Mouse (Mus musculus): ENCODE data around the gene Lce1e. TPM values are rescaled to one million over a fixed set of nuclear protein-coding genes. Genes with fewer than 3 reads are reported as not detected.
"Not testable (repeated sequence)": the region's sequence is repeated elsewhere in the genome, so short reads cannot be mapped to it uniquely, and the experiment has no call there.

Lce1e gene
- not detected in 2 replicates for polyA plus RNA-seq (2015; fragmentation: Nextera tagmentation; extraction: Ambion mirVana)

DNA sequence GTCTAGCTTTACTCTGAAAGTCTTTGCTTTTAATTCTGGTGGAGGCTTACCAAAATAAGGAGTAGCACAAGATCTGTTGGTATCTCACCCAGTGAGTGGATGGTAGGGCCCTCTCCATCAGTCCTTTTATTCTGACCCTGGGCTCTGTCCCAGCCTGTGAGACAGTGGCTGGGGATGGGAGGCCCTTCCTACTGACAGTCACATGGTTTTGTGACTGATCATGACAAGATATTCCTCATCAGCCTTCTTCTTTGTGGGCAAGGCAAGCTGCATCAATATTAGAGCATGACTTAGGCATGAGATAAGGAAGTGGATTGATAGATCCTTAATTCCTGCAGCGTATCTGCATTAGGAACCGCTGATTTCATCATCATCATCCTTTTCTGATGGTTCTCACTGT, at the start of gene Lce1e:
Gene Lce1e, minus strand, starts transcription at position 101 of the 400 bp plus-strand sequence.
- Histone ChIP-seq H3K9me3 (replicated peaks) (no peaks in the 10 kb centered on the region), H3K4me3 (replicated peaks) (no peak within 1 kb of the TSS), H3K4me1 (no peaks in the 10 kb centered on the region), H3K27ac (replicated peaks) (no peak within 1 kb of the TSS), H3K36me3 (no peaks in the 10 kb centered on the region), H3K9ac (replicated peaks) (no peak within 1 kb of the TSS), H3K4me2 (no peak within 1 kb of the TSS), H3K27me3 (replicated peaks) (no peaks in the 10 kb centered on the region)
- ATAC-seq (ENCODE audit: low FRiP score), result no peak
- WGBS, result 95% methylated on average over 2 of the region's 2 CpGs

GRCm38 (mm10) chr3:92753197-92753596, 44.3 kb upstream of the Lce1e start:
- Histone ChIP-seq H3K9ac (replicated peaks) (no peak overlapping the region), H3K27ac (replicated peaks) (no peak overlapping the region), H3K4me3 (replicated peaks) (no peak overlapping the region), H3K27me3 (replicated peaks) (no peaks in the 10 kb centered on the region), H3K9me3 (replicated peaks) (no peaks in the 10 kb centered on the region), H3K36me3 (no peaks in the 10 kb centered on the region), H3K4me2 (no peak overlapping the region), H3K4me1 (no peaks in the 10 kb centered on the region)
- 55% methylated on average over 3 of the region's 3 CpGs for WGBS
- no peak for ATAC-seq (ENCODE audit: low FRiP score)

GRCm38 (mm10) chr3:92752238-92752637, 43.4 kb upstream of the Lce1e start, which contains the start of gene Lce1g:
TSS of gene Lce1g (minus strand) at chr3:92752338.
- Histone ChIP-seq H3K4me1 (no peaks in the 10 kb centered on the region), H3K27me3 (replicated peaks) (no peaks in the 10 kb centered on the region), H3K9ac (replicated peaks) (no peak within 1 kb of the TSS), H3K9me3 (replicated peaks) (no peaks in the 10 kb centered on the region), H3K4me2 (no peak within 1 kb of the TSS), H3K4me3 (replicated peaks) (no peak within 1 kb of the TSS), H3K36me3 (no peaks in the 10 kb centered on the region), H3K27ac (replicated peaks) (no peak within 1 kb of the TSS)
- ATAC-seq (ENCODE audit: low FRiP score), result no peak
- 92% methylated on average over 1 of the region's 1 CpGs for WGBS

DNA sequence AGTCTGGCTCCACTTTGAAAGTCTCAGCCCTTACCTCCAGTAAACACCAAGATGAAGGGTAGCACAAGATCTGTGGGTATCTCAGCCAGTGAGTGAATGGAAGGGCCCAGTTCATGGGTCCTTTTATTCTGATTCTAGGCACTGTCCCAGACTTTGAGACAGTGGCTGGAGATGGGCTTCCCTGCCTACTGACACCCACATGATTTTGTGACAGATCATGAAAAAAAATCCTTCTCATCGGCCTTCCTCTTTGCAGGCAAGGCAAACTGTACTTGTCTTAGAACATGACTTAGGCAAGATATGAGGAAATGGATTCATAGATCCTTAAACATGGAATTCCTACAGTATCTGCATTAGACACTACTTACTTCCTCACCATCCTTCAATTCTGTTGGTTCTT, 30.1 kb upstream of the Lce1e start, which contains the start of gene Gm38119:
Gene Gm38119, minus strand, starts transcription at position 101 of the 400 bp plus-strand sequence.
- WGBS, result 84% methylated on average over 1 of the region's 1 CpGs

DNA sequence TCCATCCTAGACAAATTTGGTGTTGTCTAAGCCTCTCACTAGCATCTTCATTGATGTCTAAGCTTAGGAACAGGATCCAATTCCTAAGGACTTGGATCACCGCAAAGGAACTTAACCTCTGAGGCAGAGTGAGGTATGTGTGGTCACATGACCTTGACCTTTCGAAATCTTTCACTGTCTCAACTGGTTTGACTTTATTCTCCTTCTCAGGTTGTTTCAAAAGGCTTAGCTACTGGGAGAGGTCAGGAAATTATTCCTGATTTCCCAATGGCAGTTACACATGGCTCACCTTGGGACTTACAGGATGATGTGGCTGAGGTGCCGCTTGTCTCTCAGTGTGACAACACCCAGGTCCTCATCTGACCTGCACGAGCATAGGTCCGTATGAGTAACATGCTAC, 13.8 kb upstream of the Lce1e start:
- no peak overlapping the region for H3K4me2 ChIP-seq
- H3K36me3 ChIP-seq, result no peaks in the 10 kb centered on the region
- no peaks in the 10 kb centered on the region for H3K4me1 ChIP-seq
- no peaks in the 10 kb centered on the region for H3K27me3 ChIP-seq (replicated peaks)
- H3K27ac ChIP-seq (replicated peaks), result no peak overlapping the region
- no peak overlapping the region for H3K9ac ChIP-seq (replicated peaks)
- no peaks in the 10 kb centered on the region for H3K9me3 ChIP-seq (replicated peaks)
- no peak for ATAC-seq (ENCODE audit: low FRiP score)
- 89% methylated on average over 5 of the region's 5 CpGs for WGBS
- no peak overlapping the region for H3K4me3 ChIP-seq (replicated peaks)

More for the DNA sequence above, 30.1 kb upstream of the Lce1e start, which contains the start of gene Gm38119:
- Histone ChIP-seq H3K9ac (replicated peaks) (no peak within 1 kb of the TSS), H3K9me3 (replicated peaks) (no peaks in the 10 kb centered on the region), H3K27ac (replicated peaks) (no peak within 1 kb of the TSS), H3K4me1 (no peaks in the 10 kb centered on the region), H3K4me3 (replicated peaks) (no peak within 1 kb of the TSS), H3K36me3 (no peaks in the 10 kb centered on the region), H3K4me2 (no peak within 1 kb of the TSS), H3K27me3 (replicated peaks) (no peaks in the 10 kb centered on the region)
- no peak for ATAC-seq (ENCODE audit: low FRiP score)

GRCm38 (mm10) chr3:92720250-92720649, 11.4 kb upstream of the Lce1e start, which contains the start of gene Lce1f:
TSS of gene Lce1f (minus strand) at chr3:92720350.
- H3K36me3 ChIP-seq, result no peaks in the 10 kb centered on the region
- H3K4me1 ChIP-seq, result no peaks in the 10 kb centered on the region
- no peak for ATAC-seq (ENCODE audit: low FRiP score)
- 85% methylated on average over 3 of the region's 3 CpGs for WGBS
- no peaks in the 10 kb centered on the region for H3K27me3 ChIP-seq (replicated peaks)
- no peak within 1 kb of the TSS for H3K9ac ChIP-seq (replicated peaks)
- H3K9me3 ChIP-seq (replicated peaks), result no peaks in the 10 kb centered on the region
- H3K27ac ChIP-seq (replicated peaks), result no peak within 1 kb of the TSS
- H3K4me3 ChIP-seq (replicated peaks), result no peak within 1 kb of the TSS
- no peak within 1 kb of the TSS for H3K4me2 ChIP-seq

DNA sequence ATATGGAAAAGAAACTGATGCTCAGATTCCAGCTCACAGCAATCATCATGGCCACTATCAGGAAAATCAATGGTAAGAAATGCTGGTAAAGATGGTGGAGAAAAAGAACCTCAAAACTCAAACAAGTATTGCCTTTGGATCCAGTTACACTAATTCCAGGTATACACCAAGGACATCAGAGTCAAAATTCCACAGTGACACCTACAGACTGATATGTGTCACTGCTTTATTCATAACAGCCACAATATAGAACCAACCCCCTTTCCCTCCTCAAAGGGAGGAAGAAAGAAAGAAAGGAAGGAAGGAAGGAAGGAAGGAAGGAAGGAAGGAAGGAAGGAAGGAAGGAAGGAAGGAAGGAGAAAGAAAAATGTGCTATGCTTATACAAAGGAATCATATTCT, 6.2 kb upstream of the Lce1e start:
- no peak for ATAC-seq (ENCODE audit: low FRiP score)
- no peaks in the 10 kb centered on the region for H3K36me3 ChIP-seq

DNA sequence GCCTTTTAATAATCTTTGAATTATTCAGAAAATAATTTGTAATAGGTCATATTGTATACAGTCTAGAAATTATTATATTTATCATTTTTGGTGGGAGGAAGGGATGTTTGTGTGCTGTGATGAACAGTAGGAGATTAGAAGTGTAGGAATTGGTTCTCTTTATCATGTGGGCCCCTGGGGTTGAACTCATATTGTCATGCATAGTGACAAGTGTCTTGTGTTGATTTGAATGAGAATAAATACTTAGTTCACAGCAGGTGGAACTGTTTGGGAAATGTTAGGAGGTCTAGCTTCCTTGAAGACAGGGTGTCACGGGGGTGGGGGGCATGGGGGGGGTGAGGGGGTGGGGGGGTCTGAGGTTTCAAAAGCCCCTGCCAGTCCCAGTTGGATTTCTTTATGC, 14.3 kb downstream of the Lce1e start:
- Histone ChIP-seq H3K4me1 (no peaks in the 10 kb centered on the region), H3K27ac (replicated peaks) (no peak overlapping the region), H3K27me3 (replicated peaks) (no peaks in the 10 kb centered on the region), H3K4me3 (replicated peaks) (no peak overlapping the region), H3K36me3 (no peaks in the 10 kb centered on the region), H3K4me2 (no peak overlapping the region), H3K9me3 (replicated peaks) (no peaks in the 10 kb centered on the region), H3K9ac (replicated peaks) (no peak overlapping the region)
- ATAC-seq (ENCODE audit: low FRiP score), result no peak
- 7% methylated on average over 1 of the region's 1 CpGs for WGBS

More for the DNA sequence above, 6.2 kb upstream of the Lce1e start:
- Histone ChIP-seq H3K9ac (replicated peaks) (no peak overlapping the region), H3K4me1 (no peaks in the 10 kb centered on the region), H3K4me2 (no peak overlapping the region), H3K4me3 (replicated peaks) (no peak overlapping the region), H3K27ac (replicated peaks) (no peak overlapping the region), H3K9me3 (replicated peaks) (no peaks in the 10 kb centered on the region), H3K27me3 (replicated peaks) (no peaks in the 10 kb centered on the region)

DNA sequence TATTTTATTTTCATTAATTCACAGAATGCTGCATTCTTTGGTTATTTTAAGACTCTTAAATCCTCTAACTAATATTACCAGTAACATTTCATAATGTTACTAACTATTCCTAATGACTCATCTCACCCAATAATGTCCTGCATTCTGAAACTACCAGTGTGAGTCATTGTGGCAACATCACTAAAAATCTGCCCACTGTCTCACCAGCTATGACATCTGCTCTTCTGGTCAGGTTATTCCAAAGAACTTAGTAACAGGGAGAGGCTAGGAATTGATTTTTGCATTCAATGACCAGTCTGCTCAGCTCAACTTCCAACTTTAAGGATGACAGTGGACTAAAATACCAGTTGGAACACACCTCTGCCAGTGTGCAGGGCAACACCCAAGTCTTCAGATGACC, 17.2 kb downstream of the Lce1e start:
- no peaks in the 10 kb centered on the region for H3K27me3 ChIP-seq (replicated peaks)
- no peak for ATAC-seq (ENCODE audit: low FRiP score)
- H3K4me2 ChIP-seq, result no peak overlapping the region

DNA sequence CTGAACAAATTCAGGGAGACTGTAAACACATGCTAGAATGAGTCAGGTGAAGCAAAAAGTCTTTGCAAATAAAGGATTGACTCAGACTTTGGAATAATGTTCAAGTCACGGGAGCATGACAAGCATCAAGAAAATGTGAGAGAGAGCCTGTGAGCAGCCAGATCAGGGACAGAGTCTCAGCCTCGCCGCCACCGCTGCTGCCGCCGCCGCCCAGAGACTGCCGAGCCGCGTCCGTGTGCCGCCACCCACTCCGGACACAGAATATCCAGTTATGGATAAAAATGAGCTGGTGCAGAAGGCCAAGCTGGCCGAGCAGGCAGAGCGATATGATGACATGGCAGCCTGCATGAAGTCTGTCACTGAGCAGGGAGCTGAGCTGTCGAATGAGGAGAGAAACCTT, 19.7 kb downstream of the Lce1e start:
- H3K27ac ChIP-seq (replicated peaks); ATAC-seq (ENCODE audit: low FRiP score); H3K36me3 ChIP-seq; H3K4me3 ChIP-seq (replicated peaks); H3K9ac ChIP-seq (replicated peaks); H3K4me2 ChIP-seq; H3K27me3 ChIP-seq (replicated peaks); H3K9me3 ChIP-seq (replicated peaks); H3K4me1 ChIP-seq: not testable (repeated sequence)
- whole genome bisulfite sequencing, result 83% methylated on average over 16 of the region's 16 CpGs

More for the DNA sequence above, 17.2 kb downstream of the Lce1e start:
- Histone ChIP-seq H3K27ac (replicated peaks) (no peak overlapping the region), H3K9me3 (replicated peaks) (no peaks in the 10 kb centered on the region), H3K4me3 (replicated peaks) (no peak overlapping the region), H3K9ac (replicated peaks) (no peak overlapping the region), H3K4me1 (no peaks in the 10 kb centered on the region), H3K36me3 (no peaks in the 10 kb centered on the region)

- no peaks in the 10 kb centered on the region for H3K4me1 ChIP-seq
- H3K4me2 ChIP-seq, result no peak within 1 kb of the TSS
- no peaks in the 10 kb centered on the region for H3K36me3 ChIP-seq
- H3K27me3 ChIP-seq (replicated peaks), result no peaks in the 10 kb centered on the region
- 73% methylated on average over 2 of the region's 2 CpGs for WGBS
- ATAC-seq (ENCODE audit: low FRiP score), result no peak
- no peak within 1 kb of the TSS for H3K9ac ChIP-seq (replicated peaks)
- no peak within 1 kb of the TSS for H3K4me3 ChIP-seq (replicated peaks)
- no peak within 1 kb of the TSS for H3K27ac ChIP-seq (replicated peaks)
- no peaks in the 10 kb centered on the region for H3K9me3 ChIP-seq (replicated peaks)
Measured at GRCm38 (mm10) chr3:92687110-92687509, 21.8 kb downstream of the Lce1e start, which contains the start of gene Lce1d. TSS of gene Lce1d (minus strand) at chr3:92687210.

DNA sequence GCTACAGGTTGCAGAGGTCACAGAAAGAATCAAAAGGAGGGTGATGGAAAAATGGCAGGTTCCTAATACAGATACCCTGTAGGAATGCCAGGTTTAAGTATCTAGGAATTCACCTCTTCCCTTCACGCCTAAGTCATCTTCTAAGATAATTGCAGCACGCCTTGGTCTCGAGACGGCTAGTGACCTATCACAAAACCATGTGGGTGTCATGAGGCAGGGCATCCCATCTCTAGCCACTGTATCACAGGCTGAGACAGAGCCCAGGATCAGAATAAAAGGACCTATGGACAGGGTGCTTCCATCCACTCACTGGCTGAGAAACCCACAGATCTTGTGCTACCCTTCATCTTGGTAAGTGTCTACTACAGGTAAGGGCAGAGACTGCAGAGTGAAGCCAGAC, 29.9 kb downstream of the Lce1e start, which contains the start of gene Lce1c:
Gene Lce1c, plus strand, starts transcription at position 301 of the 400 bp plus-strand sequence.
- 93% methylated on average over 4 of the region's 4 CpGs for WGBS

DNA sequence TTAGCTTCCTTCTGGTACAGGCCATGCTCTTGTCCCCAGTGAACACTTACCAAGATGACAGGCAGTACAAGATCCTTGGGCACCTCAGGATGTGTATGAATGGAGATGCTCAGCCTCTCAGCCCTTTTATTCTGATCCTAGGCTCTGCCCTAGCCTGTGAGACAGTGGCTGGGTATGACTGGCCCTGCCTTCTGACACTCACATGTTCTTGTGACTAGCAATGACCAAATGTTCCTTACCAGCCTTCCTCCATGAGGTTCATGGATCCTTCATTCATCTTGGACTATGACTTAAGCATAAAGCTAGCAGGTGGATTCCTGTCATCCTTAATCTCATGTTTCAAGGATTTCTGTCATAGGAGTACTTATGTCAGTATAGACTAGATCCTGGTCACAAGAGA, 38.7 kb downstream of the Lce1e start, which contains the start of gene Lce1a2:
Gene Lce1a2, minus strand, starts transcription at position 101 of the 400 bp plus-strand sequence.
- Histone ChIP-seq H3K9me3 (replicated peaks) (no peaks in the 10 kb centered on the region), H3K36me3 (no peaks in the 10 kb centered on the region), H3K27me3 (replicated peaks) (no peaks in the 10 kb centered on the region), H3K9ac (replicated peaks) (no peak within 1 kb of the TSS), H3K4me3 (replicated peaks) (no peak within 1 kb of the TSS), H3K27ac (replicated peaks) (no peak within 1 kb of the TSS), H3K4me2 (no peak within 1 kb of the TSS), H3K4me1 (no peaks in the 10 kb centered on the region)
- no peak for ATAC-seq (ENCODE audit: low FRiP score)

More for the DNA sequence above, 29.9 kb downstream of the Lce1e start, which contains the start of gene Lce1c:
- H3K4me2 ChIP-seq, result no peak within 1 kb of the TSS
- no peak within 1 kb of the TSS for H3K27ac ChIP-seq (replicated peaks)
- no peaks in the 10 kb centered on the region for H3K9me3 ChIP-seq (replicated peaks)
- H3K9ac ChIP-seq (replicated peaks), result no peak within 1 kb of the TSS
- no peak for ATAC-seq (ENCODE audit: low FRiP score)
- H3K36me3 ChIP-seq, result no peaks in the 10 kb centered on the region
- H3K4me1 ChIP-seq, result no peaks in the 10 kb centered on the region
- no peak within 1 kb of the TSS for H3K4me3 ChIP-seq (replicated peaks)
- H3K27me3 ChIP-seq (replicated peaks), result no peaks in the 10 kb centered on the region
